Mouse (Mus musculus) heart, embryonic 14.5 days (tissue): Measurements from ENCODE around the gene Tex52. TPM values are rescaled to one million over a fixed set of nuclear protein-coding genes. Genes with fewer than 3 reads are reported as not detected.

Source experiments
- ATAC-seq: fragments of 200-750 bp; cut with Nextera tagmentation; 2 replicates; pipeline ENCODE4 v1.8.0; 2017; ENCODE audit warnings: low read depth, moderate TSS enrichment; ENCODE audit not compliant: insufficient number of reproducible peaks, insufficient read depth, low FRiP score
- H3K27ac ChIP-seq, 2 experiments: fragments of 200-500 bp in 1 of 2; fragments of 300-500 bp in 1 of 2; sonication (generic) in 1 of 2; replicated peaks in 1 of 2; 2 replicates each; pipeline ENCODE4 v1.5.1; 2012 to 2014; ENCODE audit warnings: low read depth in 2 of 2, low read length in 2 of 2, control low read depth in 1 of 2, mild to moderate bottlenecking in 1 of 2, mixed read lengths in 1 of 2; ENCODE audit not compliant: control insufficient read depth in 1 of 2, insufficient read depth in 1 of 2
- H3K27me3 ChIP-seq: fragments of 300-500 bp; sonication (generic); 2 replicates; pipeline ENCODE4 v1.6.1; 2014; ENCODE audit warnings: mild to moderate bottlenecking, low read length, control low read depth; ENCODE audit not compliant: control insufficient read depth, insufficient read depth
- H3K36me3 ChIP-seq: fragments of 300-500 bp; sonication (generic); 2 replicates; pipeline ENCODE4 v1.6.1; 2014; ENCODE audit warnings: mild to moderate bottlenecking, control low read depth, low read length, mixed read lengths; ENCODE audit not compliant: control insufficient read depth, insufficient read depth
- H3K4me1 ChIP-seq, 2 experiments: fragments of 200-500 bp in 1 of 2; fragments of 300-500 bp in 1 of 2; sonication (generic) in 1 of 2; 2 replicates each; pipeline ENCODE4 v1.6.1; 2012 to 2014; ENCODE audit warnings: low read length in 2 of 2, control low read depth in 1 of 2, mixed read lengths in 1 of 2; ENCODE audit not compliant: control insufficient read depth in 2 of 2, insufficient read depth in 2 of 2
- H3K4me2 ChIP-seq: fragments of 300-500 bp; sonication (generic); 2 replicates; pipeline ENCODE4 v1.6.1; 2014; ENCODE audit warnings: mild to moderate bottlenecking, low read length
- H3K4me3 ChIP-seq, 2 experiments: fragments of 200-500 bp in 1 of 2; fragments of 300-500 bp in 1 of 2; sonication (generic) in 1 of 2; 2 replicates each; pipeline ENCODE4 v1.5.1; 2012 to 2014; ENCODE audit warnings: low read length in 2 of 2, mild to moderate bottlenecking in 2 of 2, control low read depth in 1 of 2, low read depth in 1 of 2, moderate library complexity in 1 of 2; ENCODE audit not compliant: control insufficient read depth in 1 of 2, insufficient read depth in 1 of 2
- H3K9ac ChIP-seq: fragments of 300-500 bp; sonication (generic); 2 replicates; pipeline ENCODE4 v1.6.1; 2014; ENCODE audit warnings: mild to moderate bottlenecking, low read length
- H3K9me3 ChIP-seq: fragments of 300-500 bp; sonication (generic); 2 replicates; pipeline ENCODE4 v1.6.1; 2016; ENCODE audit warnings: low read length, control low read depth; ENCODE audit not compliant: control insufficient read depth
- whole genome bisulfite sequencing: fragments of 180-500 bp; shearing (Covaris S2); extraction: QIAGEN DNeasy Blood & Tissue Kit; methylation state at CpG from one replicate; pipeline ENCODE4 v1.1.7; 2014; 5-methylcytosine and 5-hydroxymethylcytosine counted together
- polyA plus RNA-seq: library from polyadenylated mRNA; unstranded; fragments of >200 nt; fragmentation: Nextera tagmentation; extraction: Ambion mirVana; gene quantifications from 2 replicates; pipeline ENCODE4 v1.2.1, GENCODE M21; 2014

Gene Tex52
- polyA plus RNA-seq, 1 experiment from 2014 or later = 0.15 TPM

DNA sequence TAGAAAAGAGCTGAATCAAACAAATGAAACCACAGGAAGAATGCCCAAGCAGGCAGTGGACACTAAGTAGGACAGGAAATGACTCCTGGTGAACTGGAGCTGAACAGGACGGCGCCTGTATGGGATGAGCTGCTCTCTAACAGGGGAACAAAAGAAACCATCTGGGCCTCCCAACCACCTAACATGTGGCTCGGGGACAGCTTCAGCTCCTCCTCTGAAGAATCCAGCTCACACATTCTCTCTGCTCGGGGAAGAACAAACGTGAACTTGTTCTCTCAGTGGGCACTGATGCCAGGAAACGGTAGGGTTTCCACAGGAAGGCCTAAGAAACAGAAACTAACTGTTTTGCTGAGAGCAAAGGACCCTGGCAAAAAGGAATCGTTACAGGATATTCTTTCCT is 25.5 kb upstream of the Tex52 start:
- Histone ChIP-seq H3K9ac (no peak overlapping the region), H3K4me3 (no peak overlapping the region), H3K27ac (peak overlapping the region; percentile 17 to 31; a peak in 3 of 4 replicates), H3K4me2 (no peak overlapping the region), H3K4me1 (peaks cover 0 to 3% of the 10 kb centered on the region in 2 experiments; a peak in 2 of 4 replicates), H3K9me3 (no peaks in the 10 kb centered on the region), H3K27me3 (no peaks in the 10 kb centered on the region), H3K36me3 (peaks cover 9% of the 10 kb centered on the region; the same call in 1 of the 2 replicates)
- no peak for ATAC-seq
- WGBS = 63% methylated on average over 7 of the region's 7 CpGs

GRCm38 (mm10) chr6:128354140-128354539 is 21.1 kb upstream of the Tex52 start:
- no peak for ATAC-seq
- H3K4me3 ChIP-seq = no peak overlapping the region
- H3K4me2 ChIP-seq = peak overlapping the region; percentile 81

DNA sequence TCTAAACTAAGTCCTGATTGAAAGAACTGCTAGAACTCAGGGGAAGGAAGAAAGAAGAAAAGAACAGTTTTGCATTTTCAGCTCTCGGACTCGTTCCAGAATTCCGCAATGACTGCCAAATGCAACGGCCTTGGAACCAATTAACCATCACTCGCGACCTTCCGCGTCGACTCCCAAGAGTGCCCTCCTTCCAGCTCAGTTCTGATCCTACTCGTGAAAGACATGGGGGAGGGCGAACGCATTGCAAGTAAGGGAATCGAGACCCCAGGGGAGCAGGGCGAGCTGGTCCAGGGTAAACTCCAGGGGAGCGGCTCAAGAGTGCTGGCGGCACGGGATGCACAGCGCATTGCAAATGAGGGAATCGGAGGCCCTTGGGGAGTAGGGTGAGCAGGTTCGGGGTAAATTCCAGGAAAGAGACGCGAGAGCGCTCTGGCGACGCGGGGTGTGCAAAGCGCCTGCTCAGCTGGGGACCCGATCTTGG is 20.0 kb upstream of the Tex52 start:
- peak overlapping the region; percentile 62 to 67 for H3K4me3 ChIP-seq
- ATAC-seq = peak; percentile 40
- H3K4me1 ChIP-seq = peaks cover 0 to 10% of the 10 kb centered on the region in 2 experiments; a peak in 2 of 4 replicates
- peak overlapping the region; percentile 28 to 84 for H3K27ac ChIP-seq
- no peaks in the 10 kb centered on the region for H3K27me3 ChIP-seq
- H3K9ac ChIP-seq = peak overlapping the region; percentile 83
- H3K36me3 ChIP-seq = peaks cover 29% of the 10 kb centered on the region
- H3K9me3 ChIP-seq = no peaks in the 10 kb centered on the region
- peak overlapping the region; percentile 81 for H3K4me2 ChIP-seq
- under 1% methylated on average over 28 of the region's 28 CpGs for WGBS

More at GRCm38 (mm10) chr6:128354140-128354539, 21.1 kb upstream of the Tex52 start:
- Histone ChIP-seq H3K27ac (no peak overlapping the region), H3K9ac (no peak overlapping the region), H3K9me3 (no peaks in the 10 kb centered on the region), H3K27me3 (no peaks in the 10 kb centered on the region), H3K4me1 (peaks cover 0 to 10% of the 10 kb centered on the region in 2 experiments; a peak in 2 of 4 replicates), H3K36me3 (peaks cover 29% of the 10 kb centered on the region)
- WGBS = 62% methylated on average over 3 of the region's 3 CpGs

DNA sequence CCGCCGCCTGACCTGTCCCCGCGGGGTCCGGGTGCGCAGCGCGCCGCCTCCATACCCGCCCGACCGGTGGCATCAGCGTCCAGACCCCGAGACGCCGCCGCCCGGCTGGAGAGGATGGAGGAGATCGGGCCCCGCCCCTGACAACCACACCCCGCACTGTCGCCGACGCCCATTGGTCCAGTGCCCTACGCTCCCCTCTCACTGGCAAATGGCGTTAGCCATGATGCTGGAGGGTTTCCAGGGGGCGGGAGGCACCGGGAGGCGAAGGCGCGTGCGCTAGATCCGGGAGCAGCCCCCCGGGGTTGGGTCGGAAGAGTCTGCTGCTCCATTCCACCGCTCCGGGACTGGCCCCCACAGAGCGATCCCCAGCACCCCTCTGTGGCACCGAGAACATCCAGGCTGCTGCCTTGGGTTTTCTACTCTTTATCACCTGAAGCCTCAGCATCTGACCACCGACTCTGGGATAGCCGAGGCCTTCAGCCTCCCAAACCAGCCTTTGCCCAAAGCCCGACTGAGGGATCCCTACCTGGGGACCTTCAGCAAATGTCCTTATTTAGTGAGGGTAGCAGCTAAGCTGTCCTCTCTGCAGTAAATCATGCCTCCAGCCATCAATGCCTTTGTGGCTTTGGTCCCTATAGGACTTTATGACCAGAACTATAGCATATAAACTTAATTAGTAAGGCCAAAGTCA is 19.4 kb upstream of the Tex52 start, which contains the start of gene Tulp3:
TSS of gene Tulp3 (minus strand) at position 126 of the 691 bp plus-strand sequence.
- H3K4me1 ChIP-seq = peaks cover 0 to 11% of the 10 kb centered on the region in 2 experiments; a peak in 2 of 4 replicates
- ATAC-seq = peak; percentile 98
- under 1% methylated on average over 42 of the region's 42 CpGs for WGBS
- peak within 1 kb of the TSS; percentile 83 for H3K9ac ChIP-seq
- peak within 1 kb of the TSS; percentile 81 for H3K4me2 ChIP-seq
- H3K4me3 ChIP-seq = peak within 1 kb of the TSS; percentile 62 to 67
- no peaks in the 10 kb centered on the region for H3K27me3 ChIP-seq
- H3K9me3 ChIP-seq = no peaks in the 10 kb centered on the region
- peak within 1 kb of the TSS; percentile 28 to 84 for H3K27ac ChIP-seq
- peaks cover 24% of the 10 kb centered on the region for H3K36me3 ChIP-seq

DNA sequence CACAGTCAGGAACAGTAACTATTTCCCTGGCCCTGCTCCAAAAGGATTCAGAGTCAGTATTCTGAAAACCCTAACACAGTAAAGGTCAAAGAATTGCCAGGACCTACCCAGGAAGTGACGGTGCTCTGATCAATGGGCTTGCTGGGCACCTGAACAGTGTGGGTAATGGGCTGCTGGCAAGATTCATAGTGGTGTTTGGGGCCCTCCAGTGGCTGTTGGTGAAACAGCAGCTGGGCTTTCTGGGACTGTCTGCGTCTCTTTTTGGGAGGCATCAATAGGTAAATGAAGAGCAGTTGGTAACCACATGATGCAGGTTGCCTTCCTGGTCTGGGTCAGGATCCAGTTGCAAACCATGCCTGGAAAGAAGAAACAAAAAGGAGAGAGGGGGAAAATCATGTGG is 16.3 kb upstream of the Tex52 start:
- ATAC-seq = no peak
- H3K4me1 ChIP-seq = peaks cover 3 to 27% of the 10 kb centered on the region in 2 experiments
- H3K9me3 ChIP-seq = no peaks in the 10 kb centered on the region
- H3K4me2 ChIP-seq = no peak overlapping the region
- H3K9ac ChIP-seq = no peak overlapping the region
- H3K36me3 ChIP-seq = peaks cover 22% of the 10 kb centered on the region
- H3K4me3 ChIP-seq = no peak overlapping the region
- H3K27ac ChIP-seq = no peak overlapping the region
- H3K27me3 ChIP-seq = no peaks in the 10 kb centered on the region
- 26% methylated on average over 2 of the region's 2 CpGs for WGBS

DNA sequence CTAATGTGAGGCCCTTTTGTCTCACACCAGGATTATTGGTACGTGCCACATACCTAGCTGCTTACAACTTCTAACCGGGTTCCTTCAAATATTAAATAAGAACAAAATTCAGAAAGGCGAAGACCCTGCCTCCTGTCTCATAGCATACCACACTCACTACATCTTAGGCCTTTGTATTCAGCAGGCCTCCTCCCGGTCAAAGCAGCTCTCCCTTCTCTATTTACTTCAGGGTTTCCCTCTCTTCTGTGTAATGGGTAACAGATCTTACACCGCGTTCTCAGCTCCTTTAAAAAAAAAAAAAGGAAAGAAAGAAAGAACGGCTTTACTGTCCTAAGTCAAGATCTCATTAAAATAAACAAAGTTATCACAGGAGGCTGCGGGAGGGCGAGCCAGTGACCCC is 13.4 kb upstream of the Tex52 start:
- Histone ChIP-seq H3K4me3 (peak overlapping the region; percentile 68 to 93), H3K9ac (peak overlapping the region; percentile 92), H3K9me3 (no peaks in the 10 kb centered on the region), H3K4me2 (peak overlapping the region; percentile 88), H3K27ac (peak overlapping the region; percentile 84 to 92), H3K4me1 (peaks cover 3 to 22% of the 10 kb centered on the region in 2 experiments), H3K36me3 (peaks cover 33% of the 10 kb centered on the region), H3K27me3 (no peaks in the 10 kb centered on the region)
- no peak for ATAC-seq
- WGBS = 18% methylated on average over 9 of the region's 9 CpGs

- Histone ChIP-seq H3K9me3 (no peaks in the 10 kb centered on the region), H3K9ac (peak within 1 kb of the TSS; percentile 92), H3K4me1 (peaks cover 3 to 22% of the 10 kb centered on the region in 2 experiments), H3K4me2 (peak within 1 kb of the TSS; percentile 88), H3K27ac (peak within 1 kb of the TSS; percentile 87 to 92), H3K4me3 (peak within 1 kb of the TSS; percentile 68 to 93), H3K27me3 (no peaks in the 10 kb centered on the region), H3K36me3 (peaks cover 33% of the 10 kb centered on the region)
- WGBS = under 1% methylated on average over 59 of the region's 76 CpGs
- peak; percentile 87 for ATAC-seq
Measured at GRCm38 (mm10) chr6:128362381-128363006, 12.8 kb upstream of the Tex52 start, which contains the start of the genes Rhno1 and Foxm1. Gene Rhno1 (minus strand): TSS chr6:128362911. Gene Foxm1 (plus strand): TSS chr6:128362967.
